Mouse (Mus musculus) lung, adult 2 months (tissue): ENCODE results near the gene Rbfox2.

ENCODE experiments used
- CTCF ChIP-seq: fragments of 200-500 bp; IDR thresholded peaks from 2 replicates; pipeline ENCODE4 v1.5.1; 2011; ENCODE audit warnings: mild to moderate bottlenecking, low read length, control low read depth; ENCODE audit not compliant: insufficient read depth
- POLR2A ChIP-seq: fragments of 200-500 bp; IDR thresholded peaks from 2 replicates; pipeline ENCODE4 v1.6.1; 2011; ENCODE audit warnings: low read depth, mild to moderate bottlenecking, control low read depth, low read length, borderline replicate concordance; ENCODE audit errors: extremely low read depth

GRCm38 (mm10) chr15:77225274-77225673 is 81.5 kb downstream of the Rbfox2 start:
- no peak for TF ChIP-seq POLR2A
- peak; percentile 64 for TF ChIP-seq CTCF
